ENCODE assay signal across 8 mouse cellular contexts in genomic region chr4:126046851-126047585, GRCm38 (mm10). TPM values are rescaled to one million over a fixed set of nuclear protein-coding genes. Genes with fewer than 3 reads are reported as not detected.
DNase-seq lines count a peak whose midpoint lies in the region; ATAC-seq and TF ChIP-seq lines count a peak whose summit lies in the region.

TSS of gene Mrps15 (plus strand) at chr4:126046925.

- peak within 1 kb of the TSS; percentile 93 for H3K4me2 ChIP-seq in forebrain, embryonic 13.5 days
- H3K4me2 ChIP-seq in lung, embryonic 14.5 days: peak within 1 kb of the TSS; percentile 88

- no peak for TF ChIP-seq CTCF in lung, embryonic 14.5 days (IDR thresholded peaks at IDR 0.05; ENCODE audit: low read depth)
- no peak for TF ChIP-seq CTCF in olfactory bulb, adult 2 months (IDR thresholded peaks at IDR 0.05; ENCODE audit: insufficient read depth, low read depth, low read length)
- TF ChIP-seq CTCF in thymus, adult 2 months (IDR thresholded peaks at IDR 0.05; ENCODE audit: borderline replicate concordance, control insufficient read depth, extremely low read depth, insufficient read depth, low read length, poor library complexity): 0 out of 2 replicates have a peak, but pooled peaks have one; percentile 43

- TF ChIP-seq POLR2A in olfactory bulb, adult 2 months (IDR thresholded peaks at IDR 0.05; ENCODE audit: insufficient read depth, low read depth, low read length): no peak
- TF ChIP-seq POLR2A in thymus, adult 2 months (IDR thresholded peaks at IDR 0.05; ENCODE audit: control insufficient read depth, extremely low read depth, insufficient read depth, low read length, poor library complexity): peak; percentile 54

- no peaks in the 10 kb centered on the region for H3K9me3 ChIP-seq in forebrain, embryonic 13.5 days (replicated peaks)
- H3K9me3 ChIP-seq in lung, embryonic 14.5 days (ENCODE audit: low read depth, low read length): no peaks in the 10 kb centered on the region

- peak; percentile 95 for DNase-seq in ES-CJ7 (ENCODE audit: low read depth, low spot score)
- peak; percentile 90 to 91 for DNase-seq in heart, postnatal 10 days
- DNase-seq in large intestine, adult 2 months (ENCODE audit: low read depth, low spot score): peak; percentile 77
- peak; percentile 96 for DNase-seq in lung, embryonic 14.5 days
- DNase-seq in thymus, adult 2 months: peak; percentile 70

- H3K4me1 ChIP-seq in forebrain, embryonic 13.5 days: peaks cover 14% of the 10 kb centered on the region
- peaks cover 5% of the 10 kb centered on the region for H3K4me1 ChIP-seq in lung, embryonic 14.5 days (ENCODE audit: insufficient read depth)
- H3K4me1 ChIP-seq in olfactory bulb, adult 2 months (ENCODE audit: control insufficient read depth, insufficient read depth, low read length): peaks cover 5% of the 10 kb centered on the region
- H3K4me1 ChIP-seq in thymus, adult 2 months (replicated peaks; ENCODE audit: control insufficient read depth, insufficient read depth, low read length): peaks cover 9% of the 10 kb centered on the region

- intact Hi-C loops in heart, postnatal 10 days (cut with DNase I): no loop called here

- H3K27me3 ChIP-seq in forebrain, embryonic 13.5 days: no peaks in the 10 kb centered on the region
- no peaks in the 10 kb centered on the region for H3K27me3 ChIP-seq in lung, embryonic 14.5 days (ENCODE audit: insufficient read depth, low read length)
- no peaks in the 10 kb centered on the region for H3K27me3 ChIP-seq in thymus, adult 2 months (ENCODE audit: control insufficient read depth, insufficient read depth, low read length)

- peaks cover 22% of the 10 kb centered on the region for H3K36me3 ChIP-seq in forebrain, embryonic 13.5 days (ENCODE audit: poor library complexity, severe bottlenecking)
- H3K36me3 ChIP-seq in lung, embryonic 14.5 days (ENCODE audit: insufficient read depth): peaks cover 27% of the 10 kb centered on the region
- H3K36me3 ChIP-seq in thymus, adult 2 months (ENCODE audit: control insufficient read depth, insufficient read depth, low read length): 0 out of 2 replicates have a peak, but pooled peaks cover 5% of the 10 kb centered on the region

- peak within 1 kb of the TSS; percentile 48 for H3K27ac ChIP-seq in forebrain, embryonic 13.5 days
- peak within 1 kb of the TSS; percentile 59 for H3K27ac ChIP-seq in lung, embryonic 14.5 days (ENCODE audit: low read depth)
- no peak within 1 kb of the TSS for H3K27ac ChIP-seq in olfactory bulb, adult 2 months (ENCODE audit: insufficient read depth, low read depth, low read length)
- peak within 1 kb of the TSS; percentile 20; the same call in 1 of the 2 replicates for H3K27ac ChIP-seq in thymus, adult 2 months (ENCODE audit: control insufficient read depth, insufficient read depth, low read length)

- peak within 1 kb of the TSS; percentile 81 for H3K9ac ChIP-seq in forebrain, embryonic 13.5 days
- H3K9ac ChIP-seq in lung, embryonic 14.5 days: peak within 1 kb of the TSS; percentile 83

- ATAC-seq in cerebellum, adult (ENCODE audit: insufficient number of reproducible peaks, low FRiP score, low TSS enrichment): peak; percentile 96
- peak; percentile 97 for ATAC-seq in forebrain, embryonic 13.5 days
- peak; percentile 97 for ATAC-seq in lung, embryonic 14.5 days (ENCODE audit: insufficient read depth)

- peak within 1 kb of the TSS; percentile 84 for H3K4me3 ChIP-seq in forebrain, embryonic 13.5 days
- peak within 1 kb of the TSS; percentile 95 for H3K4me3 ChIP-seq in lung, embryonic 14.5 days (ENCODE audit: low read depth, low read length)
- peak within 1 kb of the TSS; percentile 57 for H3K4me3 ChIP-seq in olfactory bulb, adult 2 months (ENCODE audit: insufficient read depth, low read depth, low read length)
- peak within 1 kb of the TSS; percentile 72 for H3K4me3 ChIP-seq in thymus, adult 2 months (ENCODE audit: control insufficient read depth, insufficient read depth, low read length)

- under 1% methylated on average over 56 of the region's 56 CpGs for WGBS in forebrain, embryonic 13.5 days
- under 1% methylated on average over 56 of the region's 56 CpGs for WGBS in large intestine, adult 2 months
- WGBS in lung, embryonic 14.5 days: under 1% methylated on average over 56 of the region's 56 CpGs
- WGBS in olfactory bulb, adult 2 months: under 1% methylated on average over 56 of the region's 56 CpGs
- under 1% methylated on average over 56 of the region's 56 CpGs for WGBS in thymus, adult 2 months

RNA-seq across cellular contexts. Expression of gene Mrps15, which starts in this region (rescaled TPM):
- 122 and 125 TPM in 2 replicates for polyA plus RNA-seq in forebrain, embryonic 13.5 days (2015; fragmentation: Nextera tagmentation; extraction: Ambion mirVana)
- total RNA-seq in heart, postnatal 10 days (2021): 10 to 100 TPM; 64.2 to 64.3 TPM
- 35.8 and 48.3 TPM in 2 replicates for polyA plus RNA-seq in large intestine, adult 2 months (2012; rRNA removed)
- polyA plus RNA-seq in lung, embryonic 14.5 days (2014; fragmentation: Nextera tagmentation; extraction: Ambion mirVana): 134 and 138 TPM in 2 replicates
- polyA plus RNA-seq in olfactory bulb, adult 2 months (2012; ENCODE audit: insufficient read depth, insufficient read length, low replicate concordance, missing spikeins): not detected in 2 replicates
- polyA plus RNA-seq in thymus, adult 2 months (2012; rRNA removed): 56.2 and 70.7 TPM in 2 replicates
